Mouse (Mus musculus) layer of hippocampus, postnatal 36 days (tissue): ENCODE measurements around the gene Pus10. TPM values are rescaled to one million over a fixed set of nuclear protein-coding genes. Genes with fewer than 3 reads are reported as not detected.
A peak's percentile ranks its signal among the peaks of the same experiment; 100 is the strongest.

Experiments
- DNase-seq, 2 experiments: peaks; one replicate each; pipeline ENCODE4 v3.0.0; 2022
- total RNA-seq, 2 experiments: library from RNA; stranded (reverse); gene quantifications; 2 replicates each; pipeline ENCODE4 v1.2.3; 2021

The Pus10 gene
- 10 to 100 TPM; 12.4 to 15.5 TPM for total RNA-seq

DNA sequence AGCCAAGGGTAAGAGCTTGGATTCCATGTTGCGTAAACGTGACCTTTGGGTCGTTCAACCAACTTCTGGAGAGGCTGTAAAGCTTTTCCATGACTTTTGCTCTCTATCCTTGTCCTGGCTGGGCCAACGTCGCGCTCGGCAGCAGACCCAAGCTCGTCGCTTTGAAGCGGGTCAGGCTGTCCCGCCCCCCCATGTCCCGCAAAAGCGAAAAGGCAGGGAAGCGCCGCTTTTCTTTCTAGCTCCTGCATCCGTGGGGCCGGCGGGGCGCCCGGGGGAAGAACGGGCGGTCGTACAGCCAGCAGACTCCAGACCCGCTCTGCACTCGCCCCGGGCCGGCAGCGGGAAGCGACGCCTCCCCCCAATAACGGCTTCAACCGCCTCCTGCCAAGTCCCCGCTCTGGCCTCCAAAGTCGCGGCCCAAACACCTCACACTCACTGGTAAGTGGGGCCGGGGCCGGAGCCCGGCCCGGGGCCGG, at the start of gene Pus10:
Gene Pus10 (plus strand): TSS at position 364 of the 476 bp plus-strand sequence.
- DNase-seq: peak in 1 of 2 experiments; percentile 9

- no peak for DNase-seq
These were observed 46.5 kb upstream of the Pus10 start for GRCm38 (mm10) chr11:23618995-23619394.

DNA sequence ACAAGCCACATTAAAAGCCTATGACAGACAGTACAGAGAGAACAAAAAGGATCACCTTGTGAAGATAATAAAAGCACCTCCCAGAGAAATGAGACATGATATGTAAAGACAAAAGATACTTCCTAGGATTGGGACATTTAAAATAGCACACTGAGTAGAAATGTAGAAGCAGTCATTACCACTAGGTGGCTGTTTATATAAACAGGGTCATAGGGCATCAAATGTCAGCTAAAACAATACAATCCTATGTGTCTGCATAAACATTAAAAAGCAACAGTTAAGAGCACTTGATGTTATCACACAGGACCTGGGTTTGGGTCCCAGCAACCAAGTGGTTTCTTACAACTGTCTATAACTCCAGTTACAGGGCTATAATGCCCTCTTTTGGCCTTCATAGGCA, 34.8 kb upstream of the Pus10 start:
- no peak for DNase-seq

- DNase-seq: peak; percentile 75 to 77
These were observed 32.3 kb upstream of the Pus10 start, which contains the start of gene 0610010F05Rik for GRCm38 (mm10) chr11:23632945-23633878. Gene 0610010F05Rik (minus strand): TSS chr11:23633639.

DNA sequence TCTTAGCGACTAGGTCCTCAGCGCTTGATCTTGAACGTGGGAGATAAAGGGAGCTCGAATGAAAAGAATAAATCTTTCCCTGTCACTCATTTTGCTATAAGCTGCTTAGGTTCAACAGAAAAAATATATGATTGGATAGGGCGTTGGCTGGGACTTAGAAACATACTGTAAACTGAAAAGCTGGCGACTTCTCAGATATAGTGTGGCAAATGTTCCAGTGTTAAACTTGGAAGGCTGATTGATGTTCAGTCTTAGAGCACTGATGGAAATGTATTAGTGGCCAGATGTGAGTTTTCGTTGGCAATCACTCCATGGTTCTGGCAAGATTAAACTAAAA, 31.6 kb upstream of the Pus10 start:
- no peak for DNase-seq

DNA sequence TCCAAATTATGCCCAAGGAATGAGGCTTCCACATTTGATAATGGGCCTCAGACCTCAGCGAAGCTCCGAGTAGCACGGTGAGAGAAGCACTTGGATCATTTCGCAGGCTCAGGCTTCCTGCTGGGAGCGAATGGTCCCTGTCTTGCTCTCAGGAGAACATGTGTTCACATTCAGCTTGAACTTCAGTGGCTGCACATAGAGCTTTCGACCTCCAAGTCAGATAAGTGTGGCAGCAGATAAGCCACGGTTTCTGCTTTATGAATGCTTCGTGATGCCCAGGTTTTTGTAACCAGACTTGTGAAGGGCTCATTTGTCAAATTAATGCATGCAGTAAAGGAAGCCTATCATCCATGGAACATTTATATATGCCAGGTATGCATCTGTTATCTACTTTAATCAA, 30.9 kb upstream of the Pus10 start:
- DNase-seq: no peak

GRCm38 (mm10) chr11:23647431-23647830, 18.0 kb upstream of the Pus10 start:
- DNase-seq: no peak

DNA sequence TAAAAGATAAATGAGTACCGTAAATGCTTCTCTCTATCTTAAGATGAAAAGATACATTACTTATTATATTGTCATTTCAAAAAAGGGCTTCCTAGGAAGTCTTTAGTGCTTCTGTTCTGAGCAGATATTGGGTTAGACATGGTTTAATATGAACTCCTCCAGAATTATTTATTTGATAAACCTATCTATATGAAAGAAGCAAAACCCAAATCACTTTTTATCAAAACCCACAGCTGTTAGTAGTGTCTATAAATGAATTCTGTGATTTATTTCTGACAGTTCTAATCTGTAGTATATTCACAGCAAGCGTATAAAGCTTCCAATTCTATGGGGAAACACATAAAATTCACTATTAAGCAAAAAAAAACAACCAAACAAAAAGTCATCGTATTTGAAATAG, 17.6 kb upstream of the Pus10 start:
- no peak for DNase-seq

GRCm38 (mm10) chr11:23653666-23654065, 11.8 kb upstream of the Pus10 start:
- DNase-seq: no peak

- DNase-seq: no peak
These were observed 7.7 kb upstream of the Pus10 start for GRCm38 (mm10) chr11:23657791-23658190.

DNA sequence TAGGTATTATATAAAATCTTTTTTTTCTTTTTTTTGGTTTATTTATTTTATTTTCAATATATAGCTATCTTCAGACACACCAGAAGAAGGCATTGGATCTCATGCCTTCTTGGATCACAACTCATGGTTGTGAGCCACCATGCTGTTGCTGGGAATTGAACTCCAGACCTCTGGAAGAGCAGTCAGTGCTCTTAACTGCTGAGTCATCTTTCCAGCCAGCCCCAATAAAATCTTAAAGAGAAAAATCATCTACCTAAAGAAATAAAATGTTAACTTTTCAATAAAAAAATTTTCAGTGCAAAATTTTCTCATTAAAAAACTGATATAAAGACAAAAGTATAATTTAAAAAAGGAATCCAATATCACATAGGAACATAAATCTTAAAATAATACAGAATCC, 1.2 kb upstream of the Pus10 start:
- no peak for DNase-seq

- DNase-seq: peak; percentile 90 to 91
These were observed 476 bp downstream of the Pus10 start, which contains the start of gene Pex13 for GRCm38 (mm10) chr11:23665798-23666501. Gene Pex13 (minus strand): TSS chr11:23665959.

DNA sequence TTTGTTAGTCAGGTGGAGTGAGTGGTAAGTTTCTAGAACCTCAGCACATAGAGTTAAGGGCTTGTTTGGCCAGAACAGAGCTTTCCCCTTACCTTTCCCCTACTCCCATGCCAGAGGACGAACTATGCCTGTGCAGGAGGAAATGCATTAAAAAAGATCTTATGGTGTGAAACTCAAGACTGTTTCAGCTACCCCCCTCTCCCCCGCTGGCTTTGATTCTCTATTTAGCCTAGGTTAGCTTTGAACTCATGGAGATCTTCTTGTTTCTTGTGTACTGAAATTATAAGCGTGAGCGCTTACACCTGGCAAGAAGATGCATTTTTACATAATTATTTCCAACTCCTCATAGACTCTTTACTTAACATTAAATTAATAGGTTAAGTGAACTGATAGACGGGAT, 1.1 kb downstream of the Pus10 start:
- DNase-seq: no peak

- no peak for DNase-seq
These were observed 1.7 kb downstream of the Pus10 start for GRCm38 (mm10) chr11:23667128-23667527.

DNA sequence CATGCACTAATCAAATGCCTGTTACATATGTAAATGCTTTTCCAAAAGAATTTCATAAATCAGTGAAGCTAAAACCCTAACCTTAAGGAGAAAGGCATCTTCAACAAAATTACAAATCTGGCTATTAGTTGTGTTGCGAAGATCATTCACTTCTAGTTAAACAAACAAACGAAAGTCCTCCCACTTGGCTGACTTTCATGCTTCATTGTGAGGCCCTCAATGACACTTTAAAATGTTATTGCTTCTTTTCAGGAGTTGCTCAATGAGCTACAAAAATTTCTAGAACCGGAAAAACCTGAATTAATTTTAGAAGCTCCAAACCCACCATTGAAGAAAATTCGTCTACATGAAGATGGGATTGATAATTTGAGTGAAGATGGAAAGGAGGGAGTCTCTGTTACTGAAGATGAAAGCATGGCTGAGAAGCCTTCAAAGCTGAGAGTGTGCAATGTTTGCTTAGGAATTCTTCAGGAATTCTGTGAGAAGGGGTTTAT, 6.8 kb downstream of the Pus10 start:
- no peak for DNase-seq

GRCm38 (mm10) chr11:23676100-23676499, 10.6 kb downstream of the Pus10 start:
- no peak for DNase-seq

- peak; percentile 11 to 43 for DNase-seq
These were observed 13.7 kb downstream of the Pus10 start for GRCm38 (mm10) chr11:23679044-23679642.

DNA sequence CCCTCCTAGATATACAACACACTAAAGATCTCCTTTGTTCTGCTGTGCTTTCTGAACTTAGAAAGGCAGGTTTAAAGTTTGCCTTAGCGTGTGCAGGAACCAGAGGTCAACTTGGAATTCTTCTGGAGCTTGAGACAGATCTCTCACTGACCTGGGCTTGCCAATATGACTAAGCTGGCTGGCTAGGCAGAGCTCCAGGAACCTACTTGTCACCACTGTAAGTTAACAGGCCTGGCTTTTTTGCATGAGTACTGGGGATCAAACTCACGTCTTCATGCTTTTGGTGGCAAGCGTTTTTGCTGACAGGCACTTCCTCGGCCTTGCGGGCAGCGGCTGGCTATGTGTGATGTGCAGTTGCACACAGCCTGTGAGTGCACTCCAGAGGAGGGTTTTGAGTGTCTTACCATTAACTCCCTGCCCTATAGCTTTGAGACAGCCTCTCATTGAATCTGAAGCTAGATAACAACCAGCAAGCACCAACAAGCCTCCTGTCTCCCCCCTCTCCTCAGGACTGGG, 15.0 kb downstream of the Pus10 start:
- DNase-seq: no peak

- no peak for DNase-seq
These were observed 17.1 kb downstream of the Pus10 start for GRCm38 (mm10) chr11:23682561-23682960.

DNA sequence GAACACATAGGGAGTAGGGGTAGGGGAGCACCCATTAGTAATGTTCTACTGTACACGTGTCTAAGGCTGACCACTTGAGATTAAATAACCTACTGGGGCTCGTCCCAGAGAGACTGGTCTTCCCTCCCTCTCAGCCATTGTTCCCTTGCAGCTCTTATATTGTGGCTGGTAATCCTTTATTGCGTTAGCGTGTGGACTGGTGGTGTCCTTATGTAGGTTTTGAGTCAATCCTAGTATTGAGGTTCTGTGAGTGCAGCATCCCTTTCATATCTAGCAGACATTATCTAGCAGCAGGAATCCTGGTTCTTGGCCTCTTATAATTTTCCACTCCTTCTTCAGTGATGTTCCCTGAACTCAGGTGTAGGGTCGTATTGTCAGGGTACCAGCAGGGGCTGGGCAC, 21.2 kb downstream of the Pus10 start:
- no peak for DNase-seq

GRCm38 (mm10) chr11:23688060-23688459, 22.6 kb downstream of the Pus10 start:
- no peak for DNase-seq

GRCm38 (mm10) chr11:23693286-23693685, 27.8 kb downstream of the Pus10 start:
- no peak for DNase-seq

DNA sequence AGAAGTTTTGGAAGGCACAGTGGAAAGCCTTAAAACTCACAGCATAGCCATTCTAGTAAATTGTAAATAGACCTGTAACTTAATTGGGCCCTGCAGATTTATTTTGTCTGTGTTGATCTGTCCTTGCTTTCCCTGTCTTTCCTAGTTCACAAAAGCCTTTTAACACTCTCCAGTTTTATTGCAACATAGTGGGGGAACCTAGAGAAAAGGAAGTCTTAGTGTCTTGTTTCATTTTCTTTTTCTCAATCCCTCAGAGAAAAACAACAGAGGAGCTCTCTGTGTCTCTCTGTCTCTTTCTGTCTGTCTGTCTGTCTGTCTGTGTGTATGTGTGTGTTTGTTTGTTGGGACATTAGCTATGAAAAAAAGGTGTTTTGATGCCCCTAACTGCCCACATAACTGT, 30.4 kb downstream of the Pus10 start:
- no peak for DNase-seq
